Mouse (Mus musculus): Measurements from ENCODE around the gene Med12l.

Gene Med12l

DNA sequence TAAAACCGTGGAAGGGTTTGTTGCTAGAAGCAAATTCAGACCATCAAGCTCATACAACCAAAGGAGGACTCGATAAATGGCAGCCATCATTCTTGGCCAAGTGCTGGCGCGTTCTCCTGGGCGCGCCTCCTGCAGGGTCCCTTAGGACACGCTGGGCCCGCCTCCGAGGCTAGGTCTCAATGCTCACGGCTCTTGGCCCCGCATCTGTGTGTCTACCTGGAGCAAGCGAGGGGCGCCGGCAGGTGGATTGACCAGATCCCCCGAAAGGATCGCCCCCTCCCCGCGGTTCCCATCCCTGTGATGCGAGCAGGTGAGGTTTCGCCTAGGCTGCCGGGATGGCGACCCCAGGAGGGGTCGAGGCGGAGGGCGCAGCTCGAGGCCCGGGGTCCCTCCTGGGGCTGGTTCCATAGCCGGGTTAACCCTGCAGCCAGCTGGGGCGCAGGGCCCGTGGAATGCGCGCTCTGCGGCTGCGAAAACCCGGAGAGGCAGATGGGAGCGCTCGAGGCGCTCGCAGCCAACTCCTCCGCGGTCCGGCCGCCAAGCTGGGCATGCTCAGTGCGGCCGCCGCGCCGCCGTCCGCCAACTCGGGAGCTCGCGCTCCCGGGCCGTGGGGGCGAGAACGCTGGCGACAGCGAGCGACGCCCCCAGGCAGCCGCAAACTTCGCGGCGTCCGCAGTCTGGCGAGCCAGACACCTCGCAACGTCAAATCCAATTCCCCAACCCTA lies at the start of gene Med12l:
Gene Med12l, plus strand, starts transcription at position 555 of the 725 bp plus-strand sequence.
- DNase-seq = peak; percentile 70

- DNase-seq = no peak
Observed at GRCm38 (mm10) chr3:58961166-58961565, 44.5 kb upstream of the Med12l start.

DNA sequence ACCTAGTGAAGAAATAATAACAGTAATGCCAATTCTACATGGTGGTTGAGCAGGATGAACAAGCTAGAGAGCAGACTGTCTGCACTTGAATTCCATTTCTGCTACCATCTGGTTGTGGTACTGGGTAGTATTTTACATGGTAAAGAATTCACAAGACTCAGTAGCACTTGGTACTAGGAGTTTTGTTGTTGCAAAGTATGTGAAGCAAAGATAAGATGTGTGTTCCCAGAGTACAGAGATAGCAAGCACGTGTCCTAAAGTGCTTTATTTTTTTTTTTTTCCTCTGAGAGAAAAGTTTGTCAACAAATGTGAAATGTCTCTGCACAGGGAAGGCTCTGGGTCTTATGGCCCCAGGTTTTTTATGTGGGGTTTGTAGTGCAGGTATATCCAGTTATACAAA lies 28.2 kb upstream of the Med12l start:
- no peak for DNase-seq

DNA sequence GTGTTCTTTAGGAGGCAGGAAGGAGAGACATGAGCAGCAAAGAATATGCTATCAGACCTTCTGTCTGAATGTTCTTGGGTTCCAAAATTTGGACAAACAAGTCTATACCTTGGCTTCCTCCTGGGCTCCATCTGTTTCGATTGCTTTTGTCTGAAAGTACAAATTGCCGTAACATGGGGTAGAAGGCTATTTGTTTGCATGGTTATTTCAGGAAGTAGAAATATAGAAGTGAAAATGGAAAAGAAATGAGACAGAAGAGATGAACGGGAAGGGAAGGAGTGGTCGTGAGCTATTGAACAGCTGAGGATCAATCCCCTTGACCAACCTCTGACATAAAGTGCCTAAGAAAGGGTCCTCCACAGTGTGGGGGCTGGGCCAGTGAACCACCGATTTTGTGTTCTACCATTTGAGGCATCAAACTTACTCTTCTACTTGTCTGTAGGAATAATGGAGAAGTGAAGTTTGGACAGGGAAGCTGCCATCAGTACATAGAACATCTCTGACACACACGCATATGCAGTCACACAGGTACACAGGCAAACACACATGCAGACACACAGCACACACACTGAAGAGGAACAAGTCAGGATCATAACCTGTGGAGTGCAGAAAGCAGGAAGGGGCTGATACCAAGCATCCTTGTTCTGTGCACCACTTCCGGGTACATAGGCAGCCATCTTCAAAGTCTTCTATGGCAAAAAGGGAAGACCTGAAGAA lies 27.6 kb upstream of the Med12l start:
- DNase-seq = no peak

GRCm38 (mm10) chr3:58980579-58980978 lies 25.0 kb upstream of the Med12l start:
- no peak for DNase-seq

GRCm38 (mm10) chr3:58982896-58983837 lies 22.5 kb upstream of the Med12l start:
- DNase-seq = peak; percentile 70

- no peak for DNase-seq
Observed at GRCm38 (mm10) chr3:58983838-58984598, 21.6 kb upstream of the Med12l start.

GRCm38 (mm10) chr3:58985816-58986215 lies 19.8 kb upstream of the Med12l start:
- DNase-seq = no peak

DNA sequence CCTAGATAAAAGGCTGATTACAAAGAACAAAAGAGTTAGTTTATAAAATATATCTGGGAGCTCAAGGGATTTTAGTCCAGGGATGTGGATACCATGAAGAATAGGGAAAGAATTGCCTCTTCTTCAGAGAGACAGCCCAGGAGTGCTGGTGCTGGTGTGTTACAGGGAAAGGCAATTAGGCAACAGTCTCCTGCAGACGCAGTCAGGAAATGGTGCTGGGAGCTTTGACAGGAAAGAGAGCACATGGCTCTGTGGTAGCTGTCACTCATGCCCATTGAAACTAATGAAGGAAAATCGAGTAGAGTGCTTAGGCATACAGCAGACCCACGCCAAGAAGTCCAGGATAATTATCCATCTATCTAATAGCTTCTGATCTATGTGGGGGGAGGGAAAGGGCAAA lies 16.3 kb upstream of the Med12l start:
- DNase-seq = no peak

DNA sequence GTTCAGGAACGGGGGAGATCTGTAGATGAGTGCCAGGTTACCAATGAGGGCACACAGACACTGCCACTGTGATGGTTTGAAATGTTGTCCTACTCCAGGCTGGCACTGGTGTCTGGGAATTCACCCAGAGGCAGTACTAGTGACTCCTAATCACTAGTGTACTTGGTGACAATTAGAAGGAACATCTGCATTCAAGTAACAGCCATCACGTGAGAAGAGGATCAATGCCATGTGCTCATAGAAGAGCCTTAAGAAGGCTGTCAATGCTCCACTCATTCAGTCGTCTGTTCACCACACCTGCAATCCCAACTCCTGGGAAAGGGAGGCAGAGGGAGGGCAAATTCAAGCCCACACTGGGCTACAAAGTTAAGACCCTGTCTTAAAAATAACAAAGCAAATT lies 15.1 kb upstream of the Med12l start:
- no peak for DNase-seq

DNA sequence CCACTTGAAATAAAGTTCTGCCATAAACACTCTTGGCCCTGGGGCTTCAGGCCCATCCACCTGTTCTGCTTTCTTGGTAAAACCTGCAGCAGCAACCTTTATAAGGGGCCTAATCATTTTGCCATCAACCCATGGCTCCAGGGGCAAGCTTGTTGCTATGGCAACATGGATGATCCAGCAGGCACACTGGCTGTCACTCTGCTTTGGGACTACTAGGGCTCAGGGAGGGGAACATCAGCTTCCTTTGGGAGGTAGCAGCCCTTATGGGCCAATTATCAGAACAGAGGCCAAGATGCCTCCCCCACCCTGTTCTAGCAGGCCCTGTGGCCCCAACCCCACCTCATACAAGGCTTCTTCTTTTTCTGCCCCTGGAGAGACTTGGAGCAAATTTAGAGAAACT lies 13.5 kb upstream of the Med12l start:
- no peak for DNase-seq

DNA sequence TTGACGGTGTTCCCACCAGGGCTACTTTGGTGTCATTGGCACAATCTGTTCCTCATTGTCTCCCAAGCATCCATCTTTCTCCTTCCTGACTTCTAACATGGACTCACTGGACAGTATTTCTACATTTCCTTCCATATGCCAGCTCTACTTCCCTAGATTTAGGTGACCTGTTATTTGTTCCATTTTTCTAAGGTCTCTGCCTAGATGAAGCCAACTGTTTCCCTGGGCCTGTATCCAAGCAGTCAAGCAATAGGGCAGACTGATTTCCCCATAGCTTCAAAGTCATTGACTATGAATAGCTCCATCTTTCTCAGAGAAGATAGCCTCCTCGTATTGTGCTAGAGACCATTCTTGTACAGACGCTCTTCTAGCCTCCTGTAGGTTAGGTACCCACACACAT lies 12.0 kb upstream of the Med12l start:
- DNase-seq = no peak

GRCm38 (mm10) chr3:59003756-59004155 lies 1.9 kb upstream of the Med12l start:
- no peak for DNase-seq

- DNase-seq = peak; percentile 57
Observed at GRCm38 (mm10) chr3:59005996-59006730, 538 bp downstream of the Med12l start.

DNA sequence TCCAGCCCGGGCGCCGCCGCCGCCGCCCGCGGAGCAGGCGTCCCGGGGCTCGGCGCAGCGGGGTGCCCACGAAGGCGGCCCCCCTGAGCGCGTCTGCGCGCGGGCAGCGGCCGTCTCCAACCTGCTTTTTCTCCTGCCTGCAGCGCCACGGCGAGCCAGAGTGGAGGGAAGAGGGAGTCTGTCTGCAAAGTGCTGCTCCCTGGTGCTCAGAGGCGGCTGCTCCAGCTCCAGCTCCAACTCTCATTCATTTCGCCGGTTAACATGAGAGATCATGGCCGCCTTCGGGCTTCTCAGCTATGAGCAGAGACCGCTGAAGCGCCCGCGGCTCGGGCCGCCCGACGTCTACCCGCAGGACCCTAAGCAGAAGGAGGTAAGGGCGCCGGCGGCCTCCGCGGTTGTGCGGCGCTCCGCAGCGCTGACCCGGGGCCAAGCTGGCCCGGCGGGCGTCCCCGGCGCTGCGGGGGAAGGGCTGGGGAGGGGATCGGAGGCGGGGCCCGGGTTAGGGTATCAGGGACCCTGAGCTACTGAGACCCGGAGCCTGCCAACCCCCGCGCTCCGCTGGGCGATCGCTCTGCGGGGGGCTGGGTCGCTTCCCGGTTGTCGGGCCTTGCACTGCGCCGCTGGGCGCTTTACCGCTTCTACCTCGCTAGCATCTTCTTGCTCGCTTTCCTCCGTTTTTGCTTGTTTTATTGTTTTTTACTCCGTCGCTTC lies 1.3 kb downstream of the Med12l start:
- peak; percentile 77 for DNase-seq

- no peak for DNase-seq
Observed at GRCm38 (mm10) chr3:59010276-59010675, 4.7 kb downstream of the Med12l start.

- DNase-seq = no peak
Observed at GRCm38 (mm10) chr3:59015698-59016412, 10.2 kb downstream of the Med12l start.

DNA sequence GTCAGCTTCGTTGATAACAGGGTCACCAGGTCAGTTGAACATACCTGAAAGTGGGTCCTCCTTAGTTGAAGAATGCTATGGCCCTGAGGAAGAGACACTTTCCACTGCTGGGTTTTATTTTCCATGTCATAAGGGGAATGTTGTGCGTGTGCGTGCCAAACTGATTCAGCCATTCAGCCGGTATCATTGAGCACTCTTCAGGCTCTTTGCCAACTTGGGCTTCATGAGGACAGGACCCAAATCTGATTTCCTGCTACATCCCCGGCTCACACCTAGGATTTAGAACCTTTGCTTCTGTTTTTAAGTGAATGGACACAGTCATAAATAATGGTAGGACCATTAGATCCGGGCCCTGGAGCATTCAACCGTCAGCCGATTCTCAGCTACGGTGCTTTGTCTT lies 10.9 kb downstream of the Med12l start:
- no peak for DNase-seq

GRCm38 (mm10) chr3:59021236-59021635 lies 15.6 kb downstream of the Med12l start:
- peak; percentile 7 for DNase-seq

- no peak for DNase-seq
Observed at GRCm38 (mm10) chr3:59022251-59022650, 16.6 kb downstream of the Med12l start.

Measured in kidney, postnatal 14 days (tissue).